ENCODE assay signal across 14 mouse cellular contexts in genomic region chr12:110252163-110252575, GRCm38 (mm10). TPM values are rescaled to one million over a fixed set of nuclear protein-coding genes. Genes with fewer than 3 reads are reported as not detected.
A peak's percentile ranks its signal among the peaks of the same experiment; 100 is the strongest.
DNase-seq lines count a peak whose midpoint lies in the region; ATAC-seq and TF ChIP-seq lines count a peak whose summit lies in the region.
"Had no signal": no experiment of that assay in that cellular context is flagged by ENCODE, and none has a peak within 500 bp of the region (broad histone marks: within the 10 kb centered on the region; RNA-seq: fewer than 3 reads in every experiment).

No protein-coding gene starts in this region.

- H3K27me3 ChIP-seq in intestine, embryonic 16.5 days (replicated peaks; ENCODE audit: control insufficient read depth, insufficient read depth, low read length) = no peaks in the 10 kb centered on the region
- H3K27me3 ChIP-seq in heart, embryonic 11.5 days (ENCODE audit: control insufficient read depth, insufficient read depth, low read length) = peaks cover 13% of the 10 kb centered on the region; the same call in 1 of the 2 replicates
- no peaks in the 10 kb centered on the region for H3K27me3 ChIP-seq in liver, postnatal 0 days (ENCODE audit: insufficient read depth, low read length)
- H3K27me3 ChIP-seq: hindbrain, embryonic 15.5 days; liver, embryonic 15.5 days had no signal

- no peak overlapping the region for H3K27ac ChIP-seq in intestine, embryonic 16.5 days (ENCODE audit: low read length)
- no peak overlapping the region for H3K27ac ChIP-seq in heart, embryonic 11.5 days (ENCODE audit: low read depth, low read length)
- no peak overlapping the region for H3K27ac ChIP-seq in liver, postnatal 0 days (ENCODE audit: low read depth)
- H3K27ac ChIP-seq: forebrain, embryonic 10.5 days; heart, embryonic 13.5 days; hindbrain, embryonic 15.5 days; liver, embryonic 15.5 days had no signal

- TF ChIP-seq EP300 in liver, postnatal 0 days (IDR thresholded peaks at IDR 0.05; ENCODE audit: low read depth) = no peak

- peak; percentile 36; the same call in 1 of the 2 replicates for ATAC-seq in intestine, embryonic 16.5 days
- no peak; the same call in 1 of the 2 replicates for ATAC-seq in heart, embryonic 11.5 days (replicated peaks; ENCODE audit: insufficient number of reproducible peaks, low FRiP score, low TSS enrichment)
- no peak; the same call in 1 of the 2 replicates for ATAC-seq in liver, postnatal 0 days

- no peak overlapping the region for H3K4me2 ChIP-seq in intestine, embryonic 16.5 days (ENCODE audit: low read depth, low read length)
- H3K4me2 ChIP-seq in heart, embryonic 11.5 days = no peak overlapping the region
- no peak overlapping the region for H3K4me2 ChIP-seq in liver, postnatal 0 days (ENCODE audit: low read depth, low read length)
- H3K4me2 ChIP-seq: heart, embryonic 13.5 days; hindbrain, embryonic 15.5 days; liver, embryonic 15.5 days had no signal

- H3K4me1 ChIP-seq in intestine, embryonic 16.5 days (ENCODE audit: control insufficient read depth, insufficient read depth, low read length) = no peaks in the 10 kb centered on the region
- no peaks in the 10 kb centered on the region for H3K4me1 ChIP-seq in heart, embryonic 11.5 days (ENCODE audit: control insufficient read depth, insufficient read depth, low read length)
- H3K4me1 ChIP-seq in liver, postnatal 0 days (ENCODE audit: insufficient read depth) = no peaks in the 10 kb centered on the region
- H3K4me1 ChIP-seq: heart, embryonic 13.5 days; hindbrain, embryonic 15.5 days; liver, embryonic 15.5 days had no signal

- peak; percentile 23 for DNase-seq in layer of hippocampus, adult 11-12 months (ENCODE audit: low spot score)
- no peak for DNase-seq in layer of hippocampus, postnatal 14 days (ENCODE audit: low spot score in 2 of 2)
- peak; percentile 16 for DNase-seq in right cerebral cortex, postnatal 25 days
- no peak for DNase-seq in right cerebral cortex, postnatal 10 days (ENCODE audit: low spot score in 2 of 2)
- no peak for DNase-seq in liver, postnatal 0 days
- DNase-seq: midbrain, embryonic 14.5 days; thymus, postnatal 14 days had no signal

- TF ChIP-seq CTCF in liver, postnatal 0 days (IDR thresholded peaks at IDR 0.05; ENCODE audit: low read depth) = no peak

- WGBS in intestine, embryonic 16.5 days = 32% methylated on average over 10 of the region's 10 CpGs
- WGBS in heart, embryonic 11.5 days (ENCODE audit: insufficient replicate concordance) = 32% methylated on average over 10 of the region's 10 CpGs
- 27% methylated on average over 10 of the region's 10 CpGs for WGBS in liver, postnatal 0 days (ENCODE audit: insufficient replicate concordance)

- H3K9me3 ChIP-seq in intestine, embryonic 16.5 days (ENCODE audit: control insufficient read depth, low read length) = no peaks in the 10 kb centered on the region
- no peaks in the 10 kb centered on the region for H3K9me3 ChIP-seq in heart, embryonic 11.5 days (replicated peaks; ENCODE audit: control insufficient read depth, low read length)
- no peaks in the 10 kb centered on the region for H3K9me3 ChIP-seq in liver, postnatal 0 days (ENCODE audit: low read length)
- H3K9me3 ChIP-seq: forebrain, embryonic 10.5 days; heart, embryonic 13.5 days; hindbrain, embryonic 15.5 days; liver, embryonic 15.5 days had no signal

- H3K36me3 ChIP-seq in intestine, embryonic 16.5 days (ENCODE audit: control insufficient read depth, insufficient read depth, low read length) = no peaks in the 10 kb centered on the region
- no peaks in the 10 kb centered on the region for H3K36me3 ChIP-seq in heart, embryonic 11.5 days (ENCODE audit: control insufficient read depth, insufficient read depth, low read length)
- H3K36me3 ChIP-seq in liver, postnatal 0 days (replicated peaks; ENCODE audit: insufficient read depth, low read length) = no peaks in the 10 kb centered on the region
- H3K36me3 ChIP-seq: forebrain, embryonic 10.5 days; heart, embryonic 13.5 days; hindbrain, embryonic 15.5 days; liver, embryonic 15.5 days had no signal

- no peak overlapping the region for H3K9ac ChIP-seq in intestine, embryonic 16.5 days (ENCODE audit: low read depth, low read length)
- H3K9ac ChIP-seq in heart, embryonic 11.5 days (ENCODE audit: low read depth, low read length) = no peak overlapping the region
- H3K9ac ChIP-seq in liver, postnatal 0 days (replicated peaks) = no peak overlapping the region
- H3K9ac ChIP-seq: heart, embryonic 13.5 days; hindbrain, embryonic 15.5 days; liver, embryonic 15.5 days had no signal

- H3K4me3 ChIP-seq in intestine, embryonic 16.5 days (ENCODE audit: low read length) = no peak overlapping the region
- H3K4me3 ChIP-seq in heart, embryonic 11.5 days (ENCODE audit: low read depth, low read length) = no peak overlapping the region
- H3K4me3 ChIP-seq in liver, postnatal 0 days (ENCODE audit: low read depth, low read length) = no peak overlapping the region
- H3K4me3 ChIP-seq: forebrain, embryonic 10.5 days; heart, embryonic 13.5 days; hindbrain, embryonic 15.5 days; liver, embryonic 15.5 days had no signal

RNA-seq across cellular contexts. Expression of gene Dio3, which starts 26.7 kb away (rescaled TPM):
- 1 to 10 TPM; 1.9 to 3.6 TPM for total RNA-seq in layer of hippocampus, postnatal 14 days (2021)
- 0.82 and 1.2 TPM in 2 replicates for polyA plus RNA-seq in intestine, embryonic 16.5 days (2015; fragmentation: Nextera tagmentation; extraction: Ambion mirVana)
- polyA plus RNA-seq in heart, embryonic 11.5 days (2014; fragmentation: Nextera tagmentation; extraction: Ambion mirVana) = 0.20 TPM in 1 of 2 replicates, not detected in the other
- 0.07 and 0.09 TPM in 2 replicates for polyA plus RNA-seq in liver, postnatal 0 days (2015; fragmentation: Nextera tagmentation; extraction: Ambion mirVana)
- total RNA-seq: CH12.LX had no signal

Comparison
In these comparisons a context has a peak if more than half of its experiments do, and no peak if none do; other contexts are left out.
1. DNase-seq: peak in layer of hippocampus, adult 11-12 months (single experiment) and right cerebral cortex, postnatal 25 days (single experiment); none in layer of hippocampus, postnatal 14 days (0 of 2), right cerebral cortex, postnatal 10 days (0 of 2) and liver, postnatal 0 days (single experiment).